Mouse (Mus musculus): ENCODE measurements around the gene Wdr73. TPM values are rescaled to one million over a fixed set of nuclear protein-coding genes. Genes with fewer than 3 reads are reported as not detected.

Gene Wdr73
- polyA plus RNA-seq, 1 experiment, result 10.7 TPM

- no peak overlapping the region for H3K4me3 ChIP-seq (ENCODE audit: insufficient read depth, low read length)
- TF ChIP-seq POLR2A (IDR thresholded peaks at IDR 0.05; ENCODE audit: borderline replicate concordance, low read depth, low read length) (no peak), CTCF (IDR thresholded peaks at IDR 0.05; ENCODE audit: low read depth, low read length) (no peak)
Measured at GRCm38 (mm10) chr7:80882830-80883505, 18.1 kb downstream of the Wdr73 start.

GRCm38 (mm10) chr7:80875727-80876126, 25.3 kb downstream of the Wdr73 start:
- H3K4me1 ChIP-seq (ENCODE audit: control insufficient read depth, insufficient read depth, low read length), result peaks cover 2% of the 10 kb centered on the region; the same call in 1 of the 2 replicates
- TF ChIP-seq POLR2A (IDR thresholded peaks at IDR 0.05; ENCODE audit: borderline replicate concordance, low read depth, low read length) (no peak), CTCF (IDR thresholded peaks at IDR 0.05; ENCODE audit: low read depth, low read length) (no peak)
- no peak overlapping the region for H3K4me3 ChIP-seq (ENCODE audit: insufficient read depth, low read length)
- no peak overlapping the region for H3K27ac ChIP-seq (ENCODE audit: insufficient read depth, low read depth, low read length)

More at GRCm38 (mm10) chr7:80882830-80883505, 18.1 kb downstream of the Wdr73 start:
- H3K4me1 ChIP-seq (ENCODE audit: control insufficient read depth, insufficient read depth, low read length), result peaks cover 6% of the 10 kb centered on the region
- no peak overlapping the region for H3K27ac ChIP-seq (ENCODE audit: insufficient read depth, low read depth, low read length)

GRCm38 (mm10) chr7:80873631-80874030, 27.4 kb downstream of the Wdr73 start:
- no peak overlapping the region for H3K27ac ChIP-seq (ENCODE audit: insufficient read depth, low read depth, low read length)
- no peak overlapping the region for H3K4me3 ChIP-seq (ENCODE audit: insufficient read depth, low read length)
- no peak for TF ChIP-seq POLR2A (IDR thresholded peaks at IDR 0.05; ENCODE audit: borderline replicate concordance, low read depth, low read length)
- no peak for TF ChIP-seq CTCF (IDR thresholded peaks at IDR 0.05; ENCODE audit: low read depth, low read length)
- peaks cover 2% of the 10 kb centered on the region; the same call in 1 of the 2 replicates for H3K4me1 ChIP-seq (ENCODE audit: control insufficient read depth, insufficient read depth, low read length)

GRCm38 (mm10) chr7:80873038-80873437, 28.0 kb downstream of the Wdr73 start:
- peaks cover 2% of the 10 kb centered on the region; the same call in 1 of the 2 replicates for H3K4me1 ChIP-seq (ENCODE audit: control insufficient read depth, insufficient read depth, low read length)
- no peak overlapping the region for H3K4me3 ChIP-seq (ENCODE audit: insufficient read depth, low read length)
- no peak overlapping the region for H3K27ac ChIP-seq (ENCODE audit: insufficient read depth, low read depth, low read length)
- TF ChIP-seq POLR2A (IDR thresholded peaks at IDR 0.05; ENCODE audit: borderline replicate concordance, low read depth, low read length) (no peak), CTCF (IDR thresholded peaks at IDR 0.05; ENCODE audit: low read depth, low read length) (no peak)

GRCm38 (mm10) chr7:80868686-80869085, 32.4 kb downstream of the Wdr73 start:
- no peak overlapping the region for H3K27ac ChIP-seq (ENCODE audit: insufficient read depth, low read depth, low read length)
- TF ChIP-seq CTCF (IDR thresholded peaks at IDR 0.05; ENCODE audit: low read depth, low read length) (no peak), POLR2A (IDR thresholded peaks at IDR 0.05; ENCODE audit: borderline replicate concordance, low read depth, low read length) (no peak)
- H3K4me1 ChIP-seq (ENCODE audit: control insufficient read depth, insufficient read depth, low read length), result peaks cover 19% of the 10 kb centered on the region

GRCm38 (mm10) chr7:80866514-80867147, 34.4 kb downstream of the Wdr73 start:
- H3K4me1 ChIP-seq (ENCODE audit: control insufficient read depth, insufficient read depth, low read length), result peaks cover 19% of the 10 kb centered on the region
- no peak overlapping the region for H3K4me3 ChIP-seq (ENCODE audit: insufficient read depth, low read length)
- no peak overlapping the region for H3K27ac ChIP-seq (ENCODE audit: insufficient read depth, low read depth, low read length)
- TF ChIP-seq CTCF (IDR thresholded peaks at IDR 0.05; ENCODE audit: low read depth, low read length), result no peak
- no peak for TF ChIP-seq POLR2A (IDR thresholded peaks at IDR 0.05; ENCODE audit: borderline replicate concordance, low read depth, low read length)

More at GRCm38 (mm10) chr7:80868686-80869085, 32.4 kb downstream of the Wdr73 start:
- no peak overlapping the region for H3K4me3 ChIP-seq (ENCODE audit: insufficient read depth, low read length)

- no peak overlapping the region for H3K27ac ChIP-seq (ENCODE audit: insufficient read depth, low read depth, low read length)
- H3K4me1 ChIP-seq (ENCODE audit: control insufficient read depth, insufficient read depth, low read length), result peaks cover 19% of the 10 kb centered on the region
- TF ChIP-seq POLR2A (IDR thresholded peaks at IDR 0.05; ENCODE audit: borderline replicate concordance, low read depth, low read length), result no peak
- no peak for TF ChIP-seq CTCF (IDR thresholded peaks at IDR 0.05; ENCODE audit: low read depth, low read length)
- no peak overlapping the region for H3K4me3 ChIP-seq (ENCODE audit: insufficient read depth, low read length)
Measured at GRCm38 (mm10) chr7:80865521-80865920, 35.5 kb downstream of the Wdr73 start.

- TF ChIP-seq POLR2A (IDR thresholded peaks at IDR 0.05; ENCODE audit: borderline replicate concordance, low read depth, low read length) (no peak), CTCF (IDR thresholded peaks at IDR 0.05; ENCODE audit: low read depth, low read length) (no peak)
- Histone ChIP-seq H3K4me3 (ENCODE audit: insufficient read depth, low read length) (no peak overlapping the region), H3K27ac (ENCODE audit: insufficient read depth, low read depth, low read length) (no peak overlapping the region), H3K4me1 (ENCODE audit: control insufficient read depth, insufficient read depth, low read length) (peaks cover 22% of the 10 kb centered on the region)
Measured at GRCm38 (mm10) chr7:80864831-80865230, 36.2 kb downstream of the Wdr73 start.

GRCm38 (mm10) chr7:80864151-80864550, 36.9 kb downstream of the Wdr73 start:
- H3K27ac ChIP-seq (ENCODE audit: insufficient read depth, low read depth, low read length), result no peak overlapping the region
- TF ChIP-seq CTCF (IDR thresholded peaks at IDR 0.05; ENCODE audit: low read depth, low read length) (no peak), POLR2A (IDR thresholded peaks at IDR 0.05; ENCODE audit: borderline replicate concordance, low read depth, low read length) (no peak)
- no peak overlapping the region for H3K4me3 ChIP-seq (ENCODE audit: insufficient read depth, low read length)
- H3K4me1 ChIP-seq (ENCODE audit: control insufficient read depth, insufficient read depth, low read length), result peaks cover 22% of the 10 kb centered on the region

- Histone ChIP-seq H3K4me1 (ENCODE audit: control insufficient read depth, insufficient read depth, low read length) (peaks cover 22% of the 10 kb centered on the region), H3K4me3 (ENCODE audit: insufficient read depth, low read length) (no peak overlapping the region), H3K27ac (ENCODE audit: insufficient read depth, low read depth, low read length) (no peak overlapping the region)
- TF ChIP-seq POLR2A (IDR thresholded peaks at IDR 0.05; ENCODE audit: borderline replicate concordance, low read depth, low read length), result no peak
- TF ChIP-seq CTCF (IDR thresholded peaks at IDR 0.05; ENCODE audit: low read depth, low read length), result no peak
Measured at GRCm38 (mm10) chr7:80863520-80863919, 37.5 kb downstream of the Wdr73 start.

Measured in bone marrow macrophage, adult 2 months (primary cell).